Mouse (Mus musculus): ENCODE results near the gene Angptl2. TPM values are rescaled to one million over a fixed set of nuclear protein-coding genes. Genes with fewer than 3 reads are reported as not detected.

The Angptl2 gene
- polyA plus RNA-seq, 1 experiment: 6.8 TPM

DNA sequence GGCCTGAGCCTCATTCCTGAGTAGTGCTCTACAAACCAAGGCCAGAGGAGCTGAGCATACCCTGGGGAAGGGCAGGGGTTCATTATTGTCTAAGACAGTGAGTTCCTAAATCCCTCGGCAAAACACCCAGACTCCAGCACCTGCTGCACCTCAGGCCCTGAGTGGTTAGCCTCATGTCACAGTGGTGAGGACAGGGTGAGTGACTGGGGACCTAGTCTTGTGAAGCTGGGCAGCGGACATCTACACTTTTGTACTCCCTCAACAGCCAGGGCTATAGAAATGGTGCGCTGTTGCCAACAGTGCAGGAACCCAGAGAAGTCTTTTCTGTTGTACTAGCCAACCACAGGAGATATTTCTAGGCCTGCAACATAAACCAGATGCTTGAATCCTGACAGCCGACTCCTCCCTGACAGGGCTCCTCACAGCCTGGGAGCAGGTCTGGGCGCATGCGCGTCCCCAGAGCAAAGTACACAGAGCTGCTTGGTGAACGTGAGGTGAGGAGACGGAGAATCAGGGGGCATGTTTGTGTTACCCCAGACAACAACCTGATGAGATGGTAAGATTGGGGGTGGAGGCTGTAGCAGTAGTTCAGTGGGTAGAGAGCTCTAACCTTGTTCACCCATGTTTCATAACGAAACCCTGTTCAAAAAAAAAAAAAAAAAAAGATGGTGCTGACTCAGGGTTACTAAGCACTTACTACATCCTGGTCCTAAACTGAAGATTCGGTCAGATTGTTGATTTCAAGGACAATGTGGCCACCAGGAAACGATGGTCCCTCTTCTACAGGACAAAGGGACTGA lies 38.2 kb upstream of the Angptl2 start:
- 73% methylated on average over 12 of the region's 12 CpGs for WGBS
- no peak for TF ChIP-seq POLR2A (IDR thresholded peaks at IDR 0.05; ENCODE audit: borderline replicate concordance, control insufficient read depth, low read depth, low read length)
- TF ChIP-seq CTCF (IDR thresholded peaks at IDR 0.05; ENCODE audit: control insufficient read depth, insufficient read depth, low read length): no peak
- H3K4me1 ChIP-seq (ENCODE audit: control insufficient read depth, insufficient read depth, low read length): no peaks in the 10 kb centered on the region; the same call in 1 of the 2 replicates
- H3K27ac ChIP-seq (ENCODE audit: control insufficient read depth, insufficient read depth, low read depth, low read length, poor library complexity): no peak overlapping the region
- H3K4me3 ChIP-seq (replicated peaks; ENCODE audit: control insufficient read depth, low read depth, low read length): no peak overlapping the region

DNA sequence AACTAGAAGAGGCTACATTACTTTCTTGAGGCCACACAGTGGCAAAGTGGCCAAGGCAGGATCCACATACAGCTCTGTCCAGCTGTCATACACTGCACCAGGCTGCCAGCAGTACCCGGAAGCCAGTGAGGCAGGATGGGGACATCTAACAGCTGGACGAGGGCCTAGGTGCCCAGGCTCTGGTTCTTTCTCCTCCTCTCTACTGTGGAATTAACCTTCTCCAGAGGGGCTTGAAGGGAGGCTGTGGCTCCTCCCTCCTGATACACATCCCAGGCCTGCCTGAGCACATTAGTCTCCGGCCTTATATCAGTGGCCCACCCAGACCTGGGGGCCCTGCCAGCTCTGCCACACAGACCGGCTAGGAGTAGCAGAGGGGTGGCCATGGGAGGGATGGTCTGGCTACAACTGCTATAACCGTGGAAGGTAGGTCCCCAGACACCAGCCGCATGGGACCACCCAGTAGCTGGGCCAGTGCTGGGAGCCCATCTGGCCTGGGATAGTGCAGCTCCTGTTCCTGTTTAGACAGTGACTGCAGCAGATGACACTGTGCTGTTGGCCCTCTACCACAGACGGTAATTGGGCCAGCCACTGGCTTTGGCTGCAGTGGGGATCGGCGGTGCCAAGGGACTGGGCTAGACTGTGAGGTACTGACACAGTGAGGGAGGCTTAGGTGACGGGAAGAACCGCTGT lies 37.5 kb upstream of the Angptl2 start:
- H3K27ac ChIP-seq (ENCODE audit: control insufficient read depth, insufficient read depth, low read depth, low read length, poor library complexity): no peak overlapping the region
- 78% methylated on average over 11 of the region's 11 CpGs for WGBS
- TF ChIP-seq POLR2A (IDR thresholded peaks at IDR 0.05; ENCODE audit: borderline replicate concordance, control insufficient read depth, low read depth, low read length) (no peak), CTCF (IDR thresholded peaks at IDR 0.05; ENCODE audit: control insufficient read depth, insufficient read depth, low read length) (no peak)

DNA sequence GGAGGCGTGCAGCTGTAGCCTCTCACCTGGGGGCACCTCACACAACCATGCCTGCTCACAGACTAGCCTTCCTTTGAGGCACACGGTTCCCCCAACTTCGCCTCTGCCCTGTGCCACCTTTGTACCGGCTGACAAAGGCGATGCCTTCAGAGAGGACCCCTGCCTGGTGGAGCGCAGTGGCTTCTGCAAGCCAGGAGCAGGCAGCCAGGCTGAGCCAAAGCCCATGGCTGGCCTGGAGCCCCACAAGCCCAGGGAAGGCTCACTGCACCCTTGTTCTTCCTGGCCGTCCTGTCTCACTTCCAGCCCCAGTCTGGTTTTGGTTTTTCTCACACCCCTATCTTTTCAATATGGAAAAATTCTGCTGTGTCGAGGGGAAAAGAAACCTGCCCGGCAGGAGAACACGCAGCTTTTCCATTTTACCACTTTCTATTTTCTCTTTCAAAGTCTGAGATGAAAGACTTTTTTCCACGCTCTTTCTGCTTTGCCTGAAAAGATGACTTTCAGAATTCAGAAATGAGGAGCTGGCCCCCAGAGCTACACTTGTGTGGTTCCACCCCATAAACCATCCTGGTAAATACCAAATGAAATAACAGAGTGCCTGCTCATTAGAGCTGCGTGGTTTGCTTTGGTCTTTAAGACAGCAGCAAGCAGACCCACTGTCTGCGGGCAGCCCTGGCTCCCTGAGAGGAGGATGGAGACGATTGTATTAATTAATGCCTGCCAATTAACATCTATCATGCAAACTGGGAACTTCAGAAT lies 36.5 kb upstream of the Angptl2 start:
- no peak overlapping the region for H3K27ac ChIP-seq (ENCODE audit: control insufficient read depth, insufficient read depth, low read depth, low read length, poor library complexity)
- no peak overlapping the region for H3K4me3 ChIP-seq (replicated peaks; ENCODE audit: control insufficient read depth, low read depth, low read length)
- no peak for TF ChIP-seq CTCF (IDR thresholded peaks at IDR 0.05; ENCODE audit: control insufficient read depth, insufficient read depth, low read length)
- H3K4me1 ChIP-seq (ENCODE audit: control insufficient read depth, insufficient read depth, low read length): no peaks in the 10 kb centered on the region; the same call in 1 of the 2 replicates
- WGBS: 84% methylated on average over 14 of the region's 14 CpGs

More for the DNA sequence above, 37.5 kb upstream of the Angptl2 start:
- no peaks in the 10 kb centered on the region; the same call in 1 of the 2 replicates for H3K4me1 ChIP-seq (ENCODE audit: control insufficient read depth, insufficient read depth, low read length)
- no peak overlapping the region for H3K4me3 ChIP-seq (replicated peaks; ENCODE audit: control insufficient read depth, low read depth, low read length)

DNA sequence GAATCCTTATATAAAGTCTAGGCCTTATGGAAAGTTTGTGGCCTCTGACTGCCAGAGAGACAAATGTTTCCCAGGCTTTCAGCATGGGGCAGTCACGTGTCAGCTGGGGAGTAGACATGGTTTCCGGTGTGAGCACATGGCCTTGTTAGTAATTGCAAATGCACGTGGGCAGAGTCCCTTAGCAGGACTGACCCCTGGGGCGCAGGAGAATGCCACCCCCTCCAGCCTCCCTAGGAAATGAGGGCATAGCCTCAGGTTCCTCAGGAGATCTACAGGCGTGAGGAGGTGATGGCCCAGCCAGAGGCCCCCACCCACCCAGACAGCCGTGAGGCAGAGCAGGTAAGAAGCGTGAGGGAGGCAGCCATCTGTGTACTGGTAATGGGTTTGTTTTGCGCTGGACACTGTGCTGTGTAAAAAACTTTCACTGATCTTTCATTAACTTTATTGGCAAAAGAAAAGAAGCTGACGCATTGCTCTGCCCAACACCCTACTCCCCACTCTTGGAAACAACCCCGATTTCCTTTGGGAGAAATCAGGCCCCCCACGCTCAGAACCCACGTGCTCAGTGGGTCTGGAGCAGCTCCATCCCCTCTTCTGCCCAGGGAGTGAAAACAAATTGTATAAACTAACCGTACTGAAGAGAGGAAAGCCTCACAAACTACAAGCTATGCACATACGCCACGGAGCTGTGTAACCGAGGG lies 35.8 kb upstream of the Angptl2 start:
- TF ChIP-seq CTCF (IDR thresholded peaks at IDR 0.05; ENCODE audit: control insufficient read depth, insufficient read depth, low read length) (no peak), POLR2A (IDR thresholded peaks at IDR 0.05; ENCODE audit: borderline replicate concordance, control insufficient read depth, low read depth, low read length) (no peak)
- Histone ChIP-seq H3K4me1 (ENCODE audit: control insufficient read depth, insufficient read depth, low read length) (no peaks in the 10 kb centered on the region; the same call in 1 of the 2 replicates), H3K4me3 (replicated peaks; ENCODE audit: control insufficient read depth, low read depth, low read length) (no peak overlapping the region), H3K27ac (ENCODE audit: control insufficient read depth, insufficient read depth, low read depth, low read length, poor library complexity) (no peak overlapping the region)
- 83% methylated on average over 16 of the region's 16 CpGs for WGBS

DNA sequence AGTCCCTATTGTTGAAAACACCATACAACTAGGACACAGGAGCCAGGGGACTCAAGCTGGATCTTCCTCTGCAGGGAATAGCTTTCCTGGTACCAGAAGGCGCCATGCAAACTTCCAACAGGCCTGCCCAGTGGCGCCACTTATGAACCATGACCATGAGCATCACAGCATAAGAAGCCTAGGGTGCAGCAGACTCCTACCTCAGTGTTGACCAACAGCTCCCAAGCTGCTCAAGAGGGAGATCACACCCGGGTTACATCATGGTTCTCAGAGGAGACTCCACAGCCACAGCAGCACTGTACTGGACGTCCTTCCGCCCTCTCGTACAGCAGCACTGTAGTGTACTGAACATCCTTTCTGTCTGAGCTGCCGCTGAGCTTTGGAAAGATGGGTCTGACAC lies 32.5 kb upstream of the Angptl2 start:
- WGBS: 86% methylated on average over 7 of the region's 7 CpGs
- Histone ChIP-seq H3K4me1 (ENCODE audit: control insufficient read depth, insufficient read depth, low read length) (no peaks in the 10 kb centered on the region; the same call in 1 of the 2 replicates), H3K27ac (ENCODE audit: control insufficient read depth, insufficient read depth, low read depth, low read length, poor library complexity) (no peak overlapping the region), H3K4me3 (replicated peaks; ENCODE audit: control insufficient read depth, low read depth, low read length) (no peak overlapping the region)
- TF ChIP-seq CTCF (IDR thresholded peaks at IDR 0.05; ENCODE audit: control insufficient read depth, insufficient read depth, low read length): no peak
- no peak for TF ChIP-seq POLR2A (IDR thresholded peaks at IDR 0.05; ENCODE audit: borderline replicate concordance, control insufficient read depth, low read depth, low read length)

DNA sequence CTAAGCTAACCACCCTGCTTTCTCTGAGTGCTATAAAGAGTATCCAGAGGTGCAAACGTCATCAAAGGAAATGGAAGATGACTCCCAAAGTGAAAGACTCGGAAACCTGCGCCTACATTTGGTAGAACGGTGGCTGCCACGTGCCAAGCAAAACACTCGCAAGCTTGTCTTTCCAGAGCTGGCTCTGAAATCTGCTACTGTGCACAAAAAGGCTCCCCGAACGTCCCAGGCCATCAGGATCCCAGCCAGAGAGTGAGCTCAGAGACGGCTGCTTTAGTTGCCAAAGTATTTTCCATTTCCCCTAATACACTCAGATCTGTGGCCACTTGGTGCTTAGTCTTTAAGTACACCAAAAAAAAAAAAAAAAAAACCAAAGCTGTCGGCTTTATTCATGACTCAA lies 31.2 kb upstream of the Angptl2 start:
- 80% methylated on average over 10 of the region's 10 CpGs for WGBS
- TF ChIP-seq POLR2A (IDR thresholded peaks at IDR 0.05; ENCODE audit: borderline replicate concordance, control insufficient read depth, low read depth, low read length): no peak
- no peak for TF ChIP-seq CTCF (IDR thresholded peaks at IDR 0.05; ENCODE audit: control insufficient read depth, insufficient read depth, low read length)
- Histone ChIP-seq H3K27ac (ENCODE audit: control insufficient read depth, insufficient read depth, low read depth, low read length, poor library complexity) (no peak overlapping the region), H3K4me1 (ENCODE audit: control insufficient read depth, insufficient read depth, low read length) (no peaks in the 10 kb centered on the region), H3K4me3 (replicated peaks; ENCODE audit: control insufficient read depth, low read depth, low read length) (no peak overlapping the region)

DNA sequence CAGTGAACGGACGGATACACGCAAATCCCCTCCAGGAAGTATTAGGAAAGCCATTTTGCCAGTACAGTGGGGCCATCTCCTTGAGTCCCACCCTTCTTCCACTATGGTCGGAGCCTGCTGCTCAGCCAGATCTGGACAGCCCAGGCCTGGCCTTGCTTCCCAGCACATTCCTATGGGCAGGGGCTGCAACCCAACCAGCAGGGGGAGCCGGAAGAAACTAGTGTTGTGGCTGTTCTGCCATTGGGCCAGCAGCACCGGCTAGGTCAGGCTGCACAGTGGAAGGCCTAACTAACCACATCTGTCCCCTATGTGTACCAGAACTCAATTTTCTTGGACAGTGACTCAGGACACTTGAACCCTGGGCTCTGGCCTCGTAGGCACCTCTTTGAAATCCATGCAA lies 30.6 kb upstream of the Angptl2 start:
- WGBS: 79% methylated on average over 7 of the region's 7 CpGs
- H3K4me1 ChIP-seq (ENCODE audit: control insufficient read depth, insufficient read depth, low read length): no peaks in the 10 kb centered on the region
- H3K4me3 ChIP-seq (replicated peaks; ENCODE audit: control insufficient read depth, low read depth, low read length): no peak overlapping the region
- no peak overlapping the region for H3K27ac ChIP-seq (ENCODE audit: control insufficient read depth, insufficient read depth, low read depth, low read length, poor library complexity)
- TF ChIP-seq CTCF (IDR thresholded peaks at IDR 0.05; ENCODE audit: control insufficient read depth, insufficient read depth, low read length): peak; percentile 54
- TF ChIP-seq POLR2A (IDR thresholded peaks at IDR 0.05; ENCODE audit: borderline replicate concordance, control insufficient read depth, low read depth, low read length): no peak
